Mouse (Mus musculus) stomach, postnatal 0 days (tissue): ENCODE data around the gene Sowahd. TPM values are rescaled to one million over a fixed set of nuclear protein-coding genes. Genes with fewer than 3 reads are reported as not detected.

Source experiments
- ATAC-seq: fragments of 200-750 bp; cut with Nextera tagmentation; 2 replicates; pipeline ENCODE4 v1.8.0; 2017; ENCODE audit not compliant: low FRiP score, low TSS enrichment
- DNase-seq: peaks from one replicate; pipeline ENCODE4 v3.0.0-alpha.2; 2016; ENCODE audit warnings: low spot score
- H3K27ac ChIP-seq: fragments of 300-500 bp; sonication (generic); replicated peaks from 2 replicates; pipeline ENCODE4 v1.5.1; 2014; ENCODE audit warnings: mild to moderate bottlenecking, control low read depth
- H3K27me3 ChIP-seq: fragments of 300-500 bp; sonication (generic); 2 replicates; pipeline ENCODE4 v1.6.1; 2014; ENCODE audit warnings: low read length; ENCODE audit not compliant: control insufficient read depth, insufficient read depth
- H3K36me3 ChIP-seq: fragments of 300-500 bp; sonication (generic); 2 replicates; pipeline ENCODE4 v1.6.1; 2014; ENCODE audit warnings: low read length, mixed read lengths; ENCODE audit not compliant: control insufficient read depth, insufficient read depth
- H3K4me1 ChIP-seq: fragments of 300-500 bp; sonication (generic); replicated peaks from 2 replicates; pipeline ENCODE4 v1.6.1; 2014; ENCODE audit warnings: antibody characterized with exemption; ENCODE audit not compliant: control insufficient read depth, insufficient read depth
- H3K4me2 ChIP-seq: fragments of 300-500 bp; sonication (generic); replicated peaks from 2 replicates; pipeline ENCODE4 v1.6.1; 2014; ENCODE audit warnings: low read depth, mild to moderate bottlenecking, control low read depth, moderate library complexity
- H3K4me3 ChIP-seq: fragments of 300-500 bp; sonication (generic); 2 replicates; pipeline ENCODE4 v1.5.1; 2014; ENCODE audit warnings: low read depth, low read length, control low read depth
- H3K9ac ChIP-seq: fragments of 300-500 bp; sonication (generic); 2 replicates; pipeline ENCODE4 v1.6.1; 2014; ENCODE audit warnings: mild to moderate bottlenecking, low read length, control low read depth, mixed read lengths
- H3K9me3 ChIP-seq: fragments of 300-500 bp; sonication (generic); 2 replicates; pipeline ENCODE4 v1.6.1; 2016; ENCODE audit warnings: low read length; ENCODE audit not compliant: control insufficient read depth
- CTCF ChIP-seq: IDR thresholded peaks from 2 replicates; pipeline ENCODE4 v1.5.1; 2016; ENCODE audit warnings: antibody characterized with exemption, low read depth, mild to moderate bottlenecking, moderate library complexity
- EP300 ChIP-seq: optimal IDR thresholded peaks from 2 replicates; pipeline ENCODE3; 2016; ENCODE audit warnings: antibody characterized with exemption
- WGBS: fragments of 180-500 bp; shearing (Covaris S2); extraction: QIAGEN DNeasy Blood & Tissue Kit; methylation state at CpG from one replicate; pipeline ENCODE4 v1.1.7; 2014; 5-methylcytosine and 5-hydroxymethylcytosine counted together
- polyA plus RNA-seq: library from polyadenylated mRNA; unstranded; fragments of >200 nt; fragmentation: Nextera tagmentation; extraction: Ambion mirVana; gene quantifications from 2 replicates; pipeline ENCODE4 v1.2.1, GENCODE M21; 2015

The Sowahd gene
- polyA plus RNA-seq = 0.16 and 0.21 TPM in 2 replicates

GRCm38 (mm10) chrX:37048066-37048889, at the start of gene Sowahd:
Gene Sowahd (plus strand): TSS chrX:37048845.
- Histone ChIP-seq H3K4me2 (peak within 1 kb of the TSS; percentile 59), H3K36me3 (no peaks in the 10 kb centered on the region), H3K9me3 (no peaks in the 10 kb centered on the region), H3K4me3 (peak within 1 kb of the TSS; percentile 37), H3K4me1 (no peaks in the 10 kb centered on the region), H3K27me3 (no peaks in the 10 kb centered on the region), H3K9ac (no peak within 1 kb of the TSS), H3K27ac (no peak within 1 kb of the TSS)
- TF ChIP-seq EP300 (no peak), CTCF (no peak)
- DNase-seq = peak; percentile 14
- WGBS = 11% methylated on average over 26 of the region's 38 CpGs
- no peak for ATAC-seq

- ATAC-seq (no peak), DNase-seq (no peak)
- TF ChIP-seq EP300 = no peak
- no peak for TF ChIP-seq CTCF
- H3K9ac ChIP-seq = no peak overlapping the region
- H3K4me1 ChIP-seq = no peaks in the 10 kb centered on the region
- H3K36me3 ChIP-seq = no peaks in the 10 kb centered on the region
- no peak overlapping the region for H3K27ac ChIP-seq
- 71% methylated on average over 5 of the region's 5 CpGs for WGBS
- H3K9me3 ChIP-seq = no peaks in the 10 kb centered on the region
- no peak overlapping the region for H3K4me2 ChIP-seq
- no peak overlapping the region for H3K4me3 ChIP-seq
- no peaks in the 10 kb centered on the region for H3K27me3 ChIP-seq
These were observed 34.8 kb upstream of the Sowahd start for GRCm38 (mm10) chrX:37013870-37014269.

- H3K36me3 ChIP-seq = no peaks in the 10 kb centered on the region
- H3K4me1 ChIP-seq = no peaks in the 10 kb centered on the region
- no peak for DNase-seq
- 90% methylated on average over 9 of the region's 9 CpGs for WGBS
- H3K4me2 ChIP-seq = no peak overlapping the region
- no peak overlapping the region for H3K9ac ChIP-seq
- TF ChIP-seq CTCF = no peak
- TF ChIP-seq EP300 = no peak
- no peaks in the 10 kb centered on the region for H3K9me3 ChIP-seq
- no peaks in the 10 kb centered on the region for H3K27me3 ChIP-seq
- no peak overlapping the region for H3K4me3 ChIP-seq
- ATAC-seq = no peak
- H3K27ac ChIP-seq = no peak overlapping the region
These were observed 30.4 kb upstream of the Sowahd start for GRCm38 (mm10) chrX:37018150-37018654.

DNA sequence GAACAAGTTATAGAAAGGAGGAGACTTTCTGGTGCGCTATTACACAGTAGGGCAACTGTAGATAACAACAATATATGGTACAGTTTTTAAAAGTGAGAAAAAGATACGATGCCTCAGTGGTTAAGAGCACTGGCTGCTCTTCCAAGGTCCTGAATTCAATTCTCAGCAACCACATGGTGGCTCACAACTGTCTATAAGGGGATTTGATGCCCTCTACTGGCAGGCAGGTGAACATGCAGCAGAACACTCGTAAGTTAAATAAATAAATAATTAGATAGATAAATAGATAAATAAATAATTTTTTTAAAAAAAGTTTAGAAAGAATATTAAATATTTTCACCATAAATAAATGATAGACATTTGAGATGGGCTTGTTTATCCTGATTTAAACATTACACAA, 29.6 kb upstream of the Sowahd start:
- TF ChIP-seq EP300 = no peak
- peak; percentile 56 for TF ChIP-seq CTCF
- Histone ChIP-seq H3K4me3 (no peak overlapping the region), H3K9ac (no peak overlapping the region), H3K9me3 (no peaks in the 10 kb centered on the region), H3K27ac (no peak overlapping the region), H3K36me3 (no peaks in the 10 kb centered on the region), H3K4me2 (no peak overlapping the region), H3K27me3 (no peaks in the 10 kb centered on the region), H3K4me1 (no peaks in the 10 kb centered on the region)
- WGBS = 66% methylated on average over 3 of the region's 3 CpGs
- ATAC-seq (no peak), DNase-seq (no peak)

DNA sequence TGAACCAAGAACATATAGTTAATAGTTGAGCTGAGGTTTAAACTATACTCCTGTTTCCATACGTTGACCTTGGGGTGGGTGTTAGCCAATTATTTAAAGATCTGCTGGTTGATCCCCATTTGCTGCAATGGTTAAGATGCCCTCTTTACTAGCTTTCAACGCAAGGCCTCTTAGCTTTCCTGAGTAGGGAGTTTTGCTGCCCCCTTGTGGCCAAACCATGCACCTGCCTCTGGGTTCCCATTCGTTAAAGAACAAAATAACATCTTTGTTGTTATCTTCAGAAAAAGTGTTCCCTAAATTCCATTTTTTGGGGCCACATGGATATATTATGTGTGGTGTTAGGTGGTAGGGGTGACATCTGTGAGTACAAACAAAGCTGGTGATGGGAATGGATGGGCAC, 26.0 kb upstream of the Sowahd start:
- DNase-seq (peak; percentile 40), ATAC-seq (no peak)
- H3K36me3 ChIP-seq = no peaks in the 10 kb centered on the region
- TF ChIP-seq EP300 (no peak), CTCF (peak; percentile 82)
- no peak overlapping the region for H3K4me2 ChIP-seq
- no peak overlapping the region for H3K9ac ChIP-seq
- H3K4me1 ChIP-seq = no peaks in the 10 kb centered on the region
- no peak overlapping the region for H3K27ac ChIP-seq
- 12% methylated on average over 3 of the region's 3 CpGs for WGBS
- H3K4me3 ChIP-seq = no peak overlapping the region
- no peaks in the 10 kb centered on the region for H3K27me3 ChIP-seq
- H3K9me3 ChIP-seq = no peaks in the 10 kb centered on the region

DNA sequence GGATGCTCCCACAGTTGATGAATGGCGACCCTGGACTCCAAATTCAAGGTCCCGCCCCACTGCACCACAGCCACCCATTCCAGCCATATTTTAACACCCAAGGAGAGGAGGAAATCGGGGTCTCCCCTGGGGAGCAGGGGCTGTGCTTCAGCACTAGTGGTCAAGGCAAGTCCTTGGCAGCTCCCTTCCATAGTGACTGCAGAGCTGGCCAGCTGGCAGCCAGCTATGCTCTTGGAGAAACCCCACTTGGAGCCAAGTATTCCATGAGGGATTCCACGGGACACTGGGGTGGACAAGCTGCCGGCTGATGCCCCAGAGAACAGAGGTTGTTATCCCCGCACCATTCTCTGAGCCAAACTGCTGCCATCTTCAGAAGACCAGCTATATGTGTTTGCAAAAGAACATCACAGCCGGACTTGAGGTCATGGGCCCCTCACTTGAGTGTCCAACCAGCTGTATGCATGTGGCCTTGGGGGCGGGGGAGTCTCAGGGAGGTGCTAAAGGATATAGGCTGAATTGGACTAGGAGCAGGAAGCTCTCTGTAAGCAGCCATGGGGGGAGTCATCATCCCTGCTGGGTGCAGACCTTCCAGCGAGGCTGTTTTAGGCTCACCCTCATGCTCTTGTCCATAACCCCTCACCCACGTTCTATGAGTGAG, 24.9 kb upstream of the Sowahd start:
- Histone ChIP-seq H3K4me3 (no peak overlapping the region), H3K9ac (no peak overlapping the region), H3K4me1 (no peaks in the 10 kb centered on the region), H3K9me3 (no peaks in the 10 kb centered on the region), H3K27ac (no peak overlapping the region), H3K4me2 (no peak overlapping the region), H3K36me3 (no peaks in the 10 kb centered on the region), H3K27me3 (no peaks in the 10 kb centered on the region)
- DNase-seq (no peak), ATAC-seq (no peak)
- 64% methylated on average over 10 of the region's 10 CpGs for WGBS
- no peak for TF ChIP-seq EP300
- TF ChIP-seq CTCF = no peak
